In genomic region chr6:31544318-31544717, GRCm38 (mm10) we compare ENCODE assay signal across 12 mouse cellular contexts. TPM values are rescaled to one million over a fixed set of nuclear protein-coding genes. Genes with fewer than 3 reads are reported as not detected.
DNase-seq lines count a peak whose midpoint lies in the region.
"Had no signal": no experiment of that assay in that cellular context is flagged by ENCODE, and none has a peak within 500 bp of the region (broad histone marks: within the 10 kb centered on the region; RNA-seq: fewer than 3 reads in every experiment).

No protein-coding gene starts in this region.

- H3K27me3 ChIP-seq in limb, embryonic 10.5 days (ENCODE audit: low read depth, poor library complexity, severe bottlenecking): no peaks in the 10 kb centered on the region
- H3K27me3 ChIP-seq: hindbrain, embryonic 15.5 days; Patski had no signal

- H3K9me3 ChIP-seq in limb, embryonic 10.5 days (replicated peaks): no peaks in the 10 kb centered on the region
- H3K9me3 ChIP-seq: hindbrain, embryonic 15.5 days had no signal

- DNase-seq in embryo, embryonic 10 days (ENCODE audit: low spot score): peak; percentile 18
- no peak for DNase-seq in embryo, embryonic 11 days
- peak; percentile 34 to 67 for DNase-seq in adrenal gland, postnatal 36 days
- DNase-seq in heart, postnatal 25 days (ENCODE audit: low spot score): peak; percentile 50
- no peak for DNase-seq in limb, embryonic 10.5 days (ENCODE audit: low spot score)
- DNase-seq in spleen, postnatal 10 days (ENCODE audit: low spot score in 2 of 2): no peak
- no peak for DNase-seq in thymus, adult 18-20 months
- DNase-seq in cerebellum, postnatal 14 days: no peak
- DNase-seq: cerebellum, adult 11 months; right cerebral cortex, postnatal 14 days had no signal

- intact Hi-C loops in heart, postnatal 25 days (cut with DNase I): no loop called here

- no peaks in the 10 kb centered on the region for H3K36me3 ChIP-seq in limb, embryonic 10.5 days

- H3K27ac ChIP-seq in limb, embryonic 10.5 days: peak overlapping the region; percentile 34; the same call in 1 of the 2 replicates
- H3K27ac ChIP-seq: hindbrain, embryonic 15.5 days had no signal

- WGBS in limb, embryonic 10.5 days: 59% methylated on average over 4 of the region's 4 CpGs

- peaks cover 18% of the 10 kb centered on the region for H3K4me1 ChIP-seq in limb, embryonic 10.5 days

- no peak overlapping the region for H3K4me3 ChIP-seq in limb, embryonic 10.5 days
- H3K4me3 ChIP-seq: hindbrain, embryonic 15.5 days had no signal

RNA-seq across cellular contexts. Expression of gene Podxl, which starts 19.5 kb away (rescaled TPM):
- 10 to 100 TPM; 39.4 to 59.5 TPM for total RNA-seq in adrenal gland, postnatal 36 days (2021)
- total RNA-seq in heart, postnatal 25 days (2021): 10 to 100 TPM; 77.2 to 94.5 TPM
- 12.1 and 14.0 TPM in 2 replicates for polyA plus RNA-seq in limb, embryonic 10.5 days (2016; fragmentation: Nextera tagmentation; extraction: Ambion mirVana)

Comparison
In these comparisons a context has a peak if more than half of its experiments do, and no peak if none do; other contexts are left out.
1. DNase-seq: peak in embryo, embryonic 10 days (single experiment), adrenal gland, postnatal 36 days (2 of 2) and heart, postnatal 25 days (single experiment); none in embryo, embryonic 11 days (single experiment), limb, embryonic 10.5 days (single experiment), spleen, postnatal 10 days (0 of 2), thymus, adult 18-20 months (0 of 2) and cerebellum, postnatal 14 days (0 of 2).